ENCODE assay signal across 22 mouse cellular contexts in the genomic region with DNA sequence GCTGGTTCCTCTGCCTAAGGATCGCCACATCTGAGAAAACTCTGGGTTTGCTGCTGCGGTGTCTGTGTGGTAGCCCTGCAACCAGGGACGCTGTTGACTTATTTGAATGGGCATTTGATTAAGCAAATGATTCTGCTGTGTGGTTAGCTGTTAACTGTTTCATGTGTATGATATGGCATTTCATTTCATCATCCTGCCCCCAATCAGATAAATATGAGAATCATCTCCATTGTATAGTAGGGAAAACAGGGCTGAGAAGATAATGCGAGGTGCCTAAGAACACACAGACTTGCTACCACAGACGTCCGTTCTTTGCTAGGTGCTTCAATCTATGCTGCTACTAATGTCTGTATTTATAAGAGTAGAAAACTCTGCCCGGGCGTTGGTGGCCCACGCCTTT. TPM values are rescaled to one million over a fixed set of nuclear protein-coding genes. Genes with fewer than 3 reads are reported as not detected.
"Had no signal": no experiment of that assay in that cellular context is flagged by ENCODE, and none has a peak within 500 bp of the region (broad histone marks: within the 10 kb centered on the region; RNA-seq: fewer than 3 reads in every experiment).

No protein-coding gene starts in this region.

- DNase-seq: lung, adult 18-20 months; lung, embryonic 14.5 days; lung, postnatal 10 days; lung, postnatal 4 days; midbrain, embryonic 14.5 days; right cerebral cortex, postnatal 14 days; thymus, adult 2 months; thymus, postnatal 25 days; thymus, postnatal 4 days had no signal

- H3K27ac ChIP-seq: midbrain, embryonic 12.5 days; neural tube, embryonic 12.5 days; stomach, embryonic 15.5 days; stomach, postnatal 0 days had no signal

- H3K4me2 ChIP-seq: lung, embryonic 14.5 days; midbrain, embryonic 12.5 days; neural tube, embryonic 12.5 days; stomach, embryonic 15.5 days had no signal

- H3K4me3 ChIP-seq: megakaryocyte, embryonic 14.5 days; midbrain, embryonic 12.5 days; neural tube, embryonic 12.5 days; stomach, embryonic 15.5 days had no signal

- H3K9ac ChIP-seq: lung, embryonic 14.5 days; midbrain, embryonic 12.5 days; neural tube, embryonic 12.5 days; stomach, embryonic 15.5 days had no signal

- H3K9me3 ChIP-seq: megakaryocyte, embryonic 14.5 days; midbrain, embryonic 12.5 days; neural tube, embryonic 12.5 days; stomach, embryonic 15.5 days had no signal

- H3K4me1 ChIP-seq: midbrain, embryonic 12.5 days; neural tube, embryonic 12.5 days; stomach, embryonic 15.5 days had no signal

- H3K36me3 ChIP-seq: midbrain, embryonic 12.5 days; neural tube, embryonic 12.5 days; stomach, embryonic 15.5 days had no signal

- H3K27me3 ChIP-seq: megakaryocyte, embryonic 14.5 days; midbrain, embryonic 12.5 days; neural tube, embryonic 12.5 days; stomach, embryonic 15.5 days had no signal

RNA-seq across cellular contexts. Expression of gene Pdcd1lg2, which starts 26.3 kb away (rescaled TPM):
- polyA plus RNA-seq: lung, embryonic 14.5 days; lung, embryonic 16.5 days; midbrain, embryonic 12.5 days; midbrain, embryonic 14.5 days; neural tube, embryonic 12.5 days; neural tube, embryonic 14.5 days; stomach, embryonic 15.5 days had no signal

RNA-seq across cellular contexts. Expression of gene Rln1, which starts 49.9 kb away (rescaled TPM):
- total RNA-seq: monocyte, adult 5-6 weeks; neutrophil, adult 5-6 weeks had no signal
- polyA plus RNA-seq: liver, embryonic 16.5 days; lung, embryonic 14.5 days; spleen, adult 2 months; stomach, postnatal 0 days; testis, adult 2 months had no signal

RNA-seq across cellular contexts. Expression of gene Insl6, which starts 59.3 kb away (rescaled TPM):
- total RNA-seq: midbrain, postnatal 0 days had no signal
